Mouse (Mus musculus) lung, postnatal 0 days (tissue): Measurements from ENCODE around the gene Colq.

ENCODE experiments used
- CTCF ChIP-seq: IDR thresholded peaks from 2 replicates; pipeline ENCODE4 v1.5.1; 2016; ENCODE audit warnings: antibody characterized with exemption, mild to moderate bottlenecking
- EP300 ChIP-seq: IDR thresholded peaks from 2 replicates; pipeline ENCODE4 v1.6.1; 2016; ENCODE audit warnings: antibody characterized with exemption, mild to moderate bottlenecking, control low read depth

DNA sequence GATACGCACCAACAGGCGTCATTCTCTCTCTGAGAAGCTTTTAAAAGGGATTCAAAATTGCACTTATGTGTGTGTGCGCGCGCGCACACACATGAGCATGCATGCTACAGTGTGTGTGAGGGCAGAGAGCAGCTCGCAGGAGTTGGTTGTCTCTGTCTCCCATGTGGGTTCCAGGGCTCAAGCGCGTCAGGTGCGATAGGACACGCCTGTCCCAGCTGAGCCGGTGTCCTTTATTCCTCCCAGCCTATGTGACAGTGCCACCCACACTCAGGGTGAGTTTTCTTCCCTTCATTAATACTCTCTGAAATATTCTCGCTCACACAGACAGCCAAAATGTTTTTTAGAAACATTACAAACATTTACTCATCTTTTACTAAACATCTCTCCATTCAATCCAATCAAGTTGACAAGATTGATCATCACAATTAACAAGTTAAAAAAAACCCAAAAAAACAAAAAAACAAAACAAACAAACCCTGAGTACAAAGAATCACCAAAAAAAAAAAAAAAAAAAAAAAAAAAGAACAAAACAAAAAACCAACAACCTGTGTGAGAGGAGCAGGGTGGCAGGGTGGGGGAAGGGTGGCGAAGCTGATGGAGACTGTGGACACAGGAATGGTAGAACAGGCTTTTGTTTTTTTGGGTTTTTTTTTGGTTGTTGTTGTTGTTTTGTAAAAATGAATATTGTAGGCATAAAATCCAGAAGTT is 10.9 kb upstream of the Colq start:
- TF ChIP-seq CTCF, result no peak
- no peak for TF ChIP-seq EP300
